Mouse (Mus musculus): ENCODE measurements around the gene AU018091. TPM values are rescaled to one million over a fixed set of nuclear protein-coding genes. Genes with fewer than 3 reads are reported as not detected.
"Not testable (repeated sequence)": the region's sequence is repeated elsewhere in the genome, so short reads cannot be mapped to it uniquely, and the experiment has no call there.

AU018091 gene
- total RNA-seq, 2 experiments from 2014 or later: not detected

GRCm38 (mm10) chr7:3180958-3181357 lies 12.0 kb upstream of the AU018091 start:
- intact Hi-C loops (cut with DNase I); DNase-seq (ENCODE audit: low spot score in 2 of 2): not testable (repeated sequence)

- intact Hi-C loops (cut with DNase I): no loop called here
- no peak for DNase-seq (ENCODE audit: low spot score in 2 of 2)
Measured at GRCm38 (mm10) chr7:3168296-3168695, 707 bp downstream of the AU018091 start.

DNA sequence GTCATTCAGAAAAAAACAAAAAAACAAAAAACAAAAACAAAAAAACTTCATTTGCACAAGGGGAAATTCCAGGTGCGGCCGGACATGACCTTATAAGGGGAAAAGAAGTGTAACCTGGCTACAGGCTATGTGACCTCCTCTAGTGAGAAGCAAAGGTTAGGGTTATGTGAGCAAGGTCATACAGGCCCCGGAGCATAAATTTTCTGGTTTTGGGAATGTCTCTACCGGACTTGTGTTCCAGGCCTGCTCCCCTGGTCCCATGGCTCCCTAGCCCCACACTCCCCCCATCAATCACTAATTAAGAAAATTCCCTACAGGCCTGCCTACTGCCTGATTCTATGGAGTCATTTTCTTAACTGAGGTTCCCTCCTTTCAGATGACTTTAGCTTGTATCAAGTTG lies 2.7 kb downstream of the AU018091 start:
- no peak for DNase-seq (ENCODE audit: low spot score in 2 of 2)
- intact Hi-C loops (cut with DNase I): no loop called here

GRCm38 (mm10) chr7:3164991-3165390 lies 4.0 kb downstream of the AU018091 start:
- intact Hi-C loops (cut with DNase I): no loop called here
- no peak for DNase-seq (ENCODE audit: low spot score in 2 of 2)

DNA sequence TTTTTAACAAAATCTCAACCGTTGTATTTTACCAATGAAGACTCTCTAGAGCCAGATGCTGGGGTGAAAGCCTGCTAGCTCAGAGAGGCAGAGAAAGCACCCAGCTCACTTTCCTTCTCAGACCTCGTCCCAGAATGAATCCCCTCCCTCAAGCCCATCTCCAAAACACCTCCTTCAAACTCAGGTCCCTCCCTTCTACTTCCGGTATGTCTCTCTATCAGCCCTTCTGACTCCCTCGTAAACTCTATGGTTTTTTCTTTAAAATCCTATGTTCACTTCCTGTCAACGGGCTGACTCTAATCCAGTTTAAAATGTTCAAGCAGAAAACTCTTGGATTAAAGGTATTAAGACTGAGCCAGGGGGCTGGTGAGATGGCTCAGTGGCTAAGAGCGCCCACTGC lies 4.6 kb downstream of the AU018091 start:
- intact Hi-C loops (cut with DNase I): no loop called here
- DNase-seq (ENCODE audit: low spot score in 2 of 2): no peak

GRCm38 (mm10) chr7:3150376-3150775 lies 18.6 kb downstream of the AU018091 start:
- DNase-seq (ENCODE audit: low spot score in 2 of 2): no peak
- intact Hi-C loops (cut with DNase I): no loop called here

- DNase-seq (ENCODE audit: low spot score in 2 of 2): no peak
Measured at GRCm38 (mm10) chr7:3146072-3146471, 22.9 kb downstream of the AU018091 start.

DNA sequence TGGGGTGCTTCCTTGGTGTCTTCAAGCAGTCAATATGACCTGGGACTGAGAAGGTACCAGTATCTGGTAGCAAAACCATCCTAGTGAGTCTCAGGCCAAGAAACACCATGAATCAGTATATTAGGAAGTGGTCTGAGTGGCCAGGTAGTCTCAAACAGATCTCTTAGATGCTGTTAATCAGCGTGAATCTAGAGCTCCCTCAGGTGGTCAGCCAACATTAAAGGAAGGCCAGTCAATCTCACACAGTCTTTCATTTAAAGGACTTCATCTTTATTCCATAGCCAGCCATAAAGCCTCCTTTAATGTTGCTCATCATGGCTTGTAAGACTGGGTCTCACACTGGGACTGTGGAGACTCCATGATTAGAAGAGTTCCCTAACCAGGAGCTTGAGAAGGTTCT lies 25.7 kb downstream of the AU018091 start:
- DNase-seq (ENCODE audit: low spot score in 2 of 2): no peak
- intact Hi-C loops (cut with DNase I): no loop called here

More at GRCm38 (mm10) chr7:3146072-3146471, 22.9 kb downstream of the AU018091 start:
- intact Hi-C loops (cut with DNase I): no loop called here

- DNase-seq (ENCODE audit: low spot score in 2 of 2): no peak
- intact Hi-C loops (cut with DNase I): no loop called here
Measured at GRCm38 (mm10) chr7:3135606-3136005, 33.4 kb downstream of the AU018091 start.

DNA sequence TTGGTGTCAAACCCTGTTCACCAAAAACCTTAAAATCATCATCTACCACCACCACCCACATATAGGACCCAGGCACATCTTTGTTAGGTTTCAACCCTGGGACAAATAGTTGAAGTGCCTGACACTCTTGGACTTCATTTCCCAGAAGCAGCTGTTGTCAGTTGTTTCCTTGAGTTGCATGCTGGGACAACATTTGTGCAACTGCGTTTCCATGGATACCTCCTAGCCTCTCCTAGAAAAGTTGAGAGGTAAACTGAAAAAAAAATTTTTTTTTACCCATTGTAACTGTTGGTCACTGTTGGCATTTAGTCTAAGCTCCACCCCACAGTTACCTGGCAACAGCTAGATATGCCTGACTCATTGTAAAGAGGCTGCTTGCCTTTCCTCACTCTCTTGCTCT lies 34.3 kb downstream of the AU018091 start:
- intact Hi-C loops (cut with DNase I): no loop called here
- no peak for DNase-seq (ENCODE audit: low spot score in 2 of 2)

DNA sequence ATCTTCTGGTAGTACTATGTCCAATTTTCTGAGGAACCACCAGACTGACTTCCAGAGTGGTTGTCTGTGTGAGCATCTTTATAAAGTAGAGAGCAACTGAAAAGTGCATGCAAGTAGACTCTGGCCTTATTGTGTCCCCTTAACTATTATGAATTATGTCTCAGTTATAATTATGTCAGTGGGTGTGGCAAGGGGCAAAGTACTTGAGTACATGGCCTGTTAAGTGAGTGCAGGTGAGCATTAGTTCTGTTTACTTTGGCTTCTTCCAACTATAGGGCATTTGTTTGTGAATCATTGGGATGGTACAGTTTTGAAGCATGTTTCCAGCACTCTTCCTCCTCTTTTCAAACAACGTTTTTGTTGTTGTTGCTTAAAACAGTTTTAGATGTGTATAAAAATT lies 38.7 kb downstream of the AU018091 start:
- DNase-seq (ENCODE audit: low spot score in 2 of 2): no peak
- intact Hi-C loops (cut with DNase I): no loop called here

DNA sequence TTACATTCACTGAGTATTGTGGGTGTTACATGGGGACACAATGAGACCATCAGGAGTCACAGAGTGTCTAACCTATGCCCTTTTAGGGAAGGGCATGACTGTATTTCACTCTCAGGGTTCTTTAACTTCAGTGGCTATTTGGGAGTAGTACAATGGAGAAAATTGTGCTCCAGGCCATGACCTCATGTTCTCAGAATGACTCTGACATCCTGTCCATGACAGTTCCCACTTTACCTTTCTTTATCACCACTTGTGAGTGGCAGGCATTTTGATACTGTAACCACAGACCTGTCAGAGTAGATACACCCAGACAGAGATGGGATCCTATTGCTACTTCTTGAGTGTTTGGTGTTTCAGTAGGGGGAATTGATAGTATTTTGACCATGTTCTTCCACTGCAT lies 40.4 kb downstream of the AU018091 start:
- intact Hi-C loops (cut with DNase I); DNase-seq (ENCODE audit: low spot score in 2 of 2): not testable (repeated sequence)

- DNase-seq (ENCODE audit: low spot score in 2 of 2); intact Hi-C loops (cut with DNase I): not testable (repeated sequence)
Measured at GRCm38 (mm10) chr7:3111193-3111592, 57.8 kb downstream of the AU018091 start.

DNA sequence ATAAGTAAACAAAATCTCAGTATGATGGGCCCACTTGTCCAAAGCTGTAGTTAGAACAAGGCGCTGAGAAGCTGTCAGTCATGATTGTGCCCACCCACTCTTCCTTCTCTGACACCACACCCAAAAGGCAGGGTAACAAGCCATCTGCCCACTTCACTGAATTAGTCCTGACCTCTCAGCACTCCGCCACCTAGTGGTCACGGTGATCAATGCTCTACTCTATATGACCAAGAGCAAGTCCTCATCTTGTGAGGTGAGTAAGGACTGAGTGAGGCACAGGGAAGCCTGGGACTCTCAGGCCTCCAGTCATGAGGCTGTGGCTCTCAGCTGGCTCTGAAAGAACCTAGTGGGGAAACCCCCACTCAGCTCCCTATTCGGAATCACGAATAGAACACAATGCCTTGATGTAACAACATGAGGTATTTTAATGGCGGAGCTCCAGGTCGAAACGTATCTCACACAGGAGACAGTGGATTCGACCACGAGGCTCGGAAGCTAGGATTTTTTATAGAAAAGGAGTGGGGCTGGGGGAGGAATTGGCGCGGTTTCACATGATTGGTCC lies 62.4 kb downstream of the AU018091 start:
- intact Hi-C loops (cut with DNase I); DNase-seq (ENCODE audit: low spot score in 2 of 2): not testable (repeated sequence)

Small RNAs within 50 kb of the gene (microRNA-seq; reads per million reads assigned to microRNA genes)
- gene Mir290a (not detected), gene Mir290b (not detected), gene Mir291a (not detected), gene Mir292 (not detected), gene Mir292b (not detected)

Other genes starting within 250 kb of the AU018091 start
- gene Nlrp12, start 80.5 kb upstream of the AU018091 start, total RNA-seq (2021): not detected
- gene Myadm, start 119.9 kb upstream of the AU018091 start, total RNA-seq (2021): 10 to 100 TPM; 64.1 to 67.8 TPM
- gene Prkcg, start 120.0 kb upstream of the AU018091 start, total RNA-seq (2021): 100 to 1,000 TPM; 257 to 278 TPM
- 100 to 1,000 TPM; 182 to 196 TPM for gene Cacng7, start 163.8 kb upstream of the AU018091 start, total RNA-seq (2021)
- 100 to 1,000 TPM; 163 to 186 TPM for gene Cacng8, start 221.5 kb upstream of the AU018091 start, total RNA-seq (2021)